Mouse (Mus musculus) ES-Bruce4 (cell line): ENCODE results near the gene Ing1.

Source experiments
- EP300 ChIP-seq: IDR thresholded peaks from 2 replicates; pipeline ENCODE4 v1.6.1; 2011; ENCODE audit warnings: low read depth, low read length; ENCODE audit not compliant: insufficient read depth
- POLR2A ChIP-seq: IDR thresholded peaks from one replicate; pipeline ENCODE4 v1.8.1; 2011; ENCODE audit warnings: low read length; ENCODE audit not compliant: insufficient read depth

- TF ChIP-seq EP300 (no peak), POLR2A (no peak)
Observed at GRCm38 (mm10) chr8:11517366-11518055, 37.9 kb upstream of the Ing1 start.
